ENCODE assay signal across 9 mouse cellular contexts in the genomic region with DNA sequence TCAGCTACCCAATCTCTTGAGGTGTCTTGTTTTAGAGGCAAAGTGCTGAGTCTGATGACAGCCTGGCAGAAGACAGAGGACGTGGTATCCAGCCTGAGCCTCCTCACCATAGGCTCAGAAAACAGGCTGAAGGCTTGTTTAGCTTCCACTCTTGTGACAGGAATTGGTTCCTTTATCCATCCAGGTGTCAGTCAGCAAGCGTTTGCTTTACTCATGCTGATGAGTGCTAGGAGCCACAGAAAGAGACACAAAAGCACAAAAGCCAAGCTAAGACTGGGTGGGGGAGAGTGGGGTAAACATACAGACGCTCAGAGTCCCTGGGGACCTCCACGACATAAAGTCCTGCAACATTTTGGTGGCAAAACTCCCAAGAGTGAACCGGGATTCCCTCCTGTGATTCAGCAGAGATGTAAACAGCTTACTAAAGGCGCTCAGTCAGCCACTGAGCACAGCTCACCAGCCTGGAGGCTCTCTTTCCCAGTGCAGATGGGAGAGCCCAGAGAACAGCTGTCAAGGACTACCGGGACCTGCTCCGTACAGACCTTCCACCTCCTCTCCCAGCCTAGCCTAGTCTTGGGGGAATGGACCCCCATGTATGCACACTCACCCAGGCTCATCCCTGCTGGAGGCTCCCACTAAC. TPM values are rescaled to one million over a fixed set of nuclear protein-coding genes. Genes with fewer than 3 reads are reported as not detected.
DNase-seq lines count a peak whose midpoint lies in the region; ATAC-seq and TF ChIP-seq lines count a peak whose summit lies in the region.
"Had no signal": no experiment of that assay in that cellular context is flagged by ENCODE, and none has a peak within 500 bp of the region (broad histone marks: within the 10 kb centered on the region; RNA-seq: fewer than 3 reads in every experiment).

No protein-coding gene starts in this region.

- no peak for TF ChIP-seq CTCF in cerebellum, adult 2 months (IDR thresholded peaks at IDR 0.05; ENCODE audit: borderline replicate concordance, insufficient read depth, low read depth, low read length)
- no peak for TF ChIP-seq CTCF in ES-Bruce4 (IDR thresholded peaks at IDR 0.05; ENCODE audit: low read depth, low read length)

- peaks cover 7% of the 10 kb centered on the region; the same call in 1 of the 2 replicates for H3K4me1 ChIP-seq in cerebellum, adult 2 months (ENCODE audit: control insufficient read depth, insufficient read depth, low read length)
- H3K4me1 ChIP-seq in ES-Bruce4 (ENCODE audit: control insufficient read depth, insufficient read depth, low read length) = peaks cover 9% of the 10 kb centered on the region
- H3K4me1 ChIP-seq in forebrain, embryonic 13.5 days = peaks cover 18% of the 10 kb centered on the region
- peaks cover 41% of the 10 kb centered on the region for H3K4me1 ChIP-seq in liver, embryonic 11.5 days (replicated peaks; ENCODE audit: control insufficient read depth, insufficient read depth, low read length)

- TF ChIP-seq POLR2A in cerebellum, adult 2 months (IDR thresholded peaks at IDR 0.05; ENCODE audit: borderline replicate concordance, insufficient read depth, low read length) = no peak
- no peak for TF ChIP-seq POLR2A in ES-Bruce4 (IDR thresholded peaks at IDR 0.05; ENCODE audit: insufficient read depth, low read length)

- no peak overlapping the region for H3K4me3 ChIP-seq in cerebellum, adult 2 months (replicated peaks; ENCODE audit: insufficient read depth, low read depth, low read length)
- peak overlapping the region; percentile 22 for H3K4me3 ChIP-seq in ES-Bruce4 (ENCODE audit: low read depth, low read length)
- no peak overlapping the region for H3K4me3 ChIP-seq in forebrain, embryonic 13.5 days
- peak overlapping the region; percentile 50 for H3K4me3 ChIP-seq in liver, embryonic 11.5 days (ENCODE audit: low read depth, low read length)

- peak overlapping the region; percentile 53 for H3K4me2 ChIP-seq in forebrain, embryonic 13.5 days
- H3K4me2 ChIP-seq in liver, embryonic 11.5 days = peak overlapping the region; percentile 86

- ATAC-seq in forebrain, embryonic 13.5 days = no peak
- ATAC-seq in liver, embryonic 11.5 days (replicated peaks; ENCODE audit: low FRiP score) = no peak
- ATAC-seq in megakaryocyte, adult 5-6 weeks (ENCODE audit: poor library complexity, severe bottlenecking) = no peak

- peak overlapping the region; percentile 56 for H3K9ac ChIP-seq in ES-Bruce4 (ENCODE audit: low read depth, poor library complexity, severe bottlenecking)
- peak overlapping the region; percentile 47 for H3K9ac ChIP-seq in forebrain, embryonic 13.5 days
- H3K9ac ChIP-seq in liver, embryonic 11.5 days (ENCODE audit: low read depth, low read length) = peak overlapping the region; percentile 87

- peak overlapping the region; percentile 8; the same call in 1 of the 2 replicates for H3K27ac ChIP-seq in cerebellum, adult 2 months (ENCODE audit: insufficient read depth, low read length)
- peak overlapping the region; percentile 95 for H3K27ac ChIP-seq in ES-Bruce4 (ENCODE audit: insufficient read depth, low read length)
- H3K27ac ChIP-seq in forebrain, embryonic 13.5 days = 0 out of 2 replicates have a peak overlapping the region, but pooled peaks have one; percentile 5
- H3K27ac ChIP-seq in liver, embryonic 11.5 days (ENCODE audit: low read depth, low read length) = peak overlapping the region; percentile 99

- DNase-seq in cerebellum, adult 2 months = peak in 1 of 2 experiments; percentile 17
- no peak for DNase-seq in cerebellum, adult 18-20 months
- peak; percentile 35 for DNase-seq in liver, embryonic 11.5 days (ENCODE audit: low spot score)
- DNase-seq in cerebellum, adult 11-12 months = no peak
- no peak for DNase-seq in gastrocnemius, postnatal 10 days

- H3K9me3 ChIP-seq in ES-Bruce4 (replicated peaks; ENCODE audit: control insufficient read depth, insufficient read depth, low read length, poor library complexity, severe bottlenecking) = 0 out of 2 replicates have a peak, but pooled peaks cover 4% of the 10 kb centered on the region
- H3K9me3 ChIP-seq in forebrain, embryonic 13.5 days (replicated peaks) = 0 out of 2 replicates have a peak, but pooled peaks cover 5% of the 10 kb centered on the region
- H3K9me3 ChIP-seq in liver, embryonic 11.5 days (ENCODE audit: control insufficient read depth, low read length) = no peaks in the 10 kb centered on the region

- WGBS in cerebellum, adult 2 months = 39% methylated on average over 8 of the region's 8 CpGs
- 10% methylated on average over 8 of the region's 8 CpGs for WGBS in forebrain, embryonic 13.5 days
- WGBS in liver, embryonic 11.5 days = 26% methylated on average over 8 of the region's 8 CpGs

- TF ChIP-seq EP300 in ES-Bruce4 (IDR thresholded peaks at IDR 0.05; ENCODE audit: insufficient read depth, low read depth, low read length) = 0 out of 2 replicates have a peak, but pooled peaks have one; percentile 18

- no peaks in the 10 kb centered on the region for H3K27me3 ChIP-seq in cerebellum, adult 2 months (ENCODE audit: control insufficient read depth, insufficient read depth, low read length)
- H3K27me3 ChIP-seq in ES-Bruce4 (ENCODE audit: control insufficient read depth, insufficient read depth, low read length, poor library complexity, severe bottlenecking) = no peaks in the 10 kb centered on the region
- no peaks in the 10 kb centered on the region for H3K27me3 ChIP-seq in forebrain, embryonic 13.5 days
- peaks cover 22% of the 10 kb centered on the region for H3K27me3 ChIP-seq in liver, embryonic 11.5 days (replicated peaks; ENCODE audit: control insufficient read depth, insufficient read depth, low read length)

- no peaks in the 10 kb centered on the region for H3K36me3 ChIP-seq in ES-Bruce4 (ENCODE audit: control insufficient read depth, insufficient read depth, low read length, poor library complexity, severe bottlenecking)
- H3K36me3 ChIP-seq in forebrain, embryonic 13.5 days (ENCODE audit: poor library complexity, severe bottlenecking) = no peaks in the 10 kb centered on the region
- no peaks in the 10 kb centered on the region for H3K36me3 ChIP-seq in liver, embryonic 11.5 days (ENCODE audit: control insufficient read depth, insufficient read depth, low read length)

RNA-seq across cellular contexts. Expression of a gene that starts 10.3 kb away (rescaled TPM):
- polyA plus RNA-seq in cerebellum, adult 2 months (2012; rRNA removed) = 0.72 and 0.90 TPM in 2 replicates
- polyA plus RNA-seq in ES-Bruce4 (2011; ENCODE audit: insufficient read depth, insufficient read length, low read depth, missing spikeins) = 0.48 and 0.53 TPM in 2 replicates
- 2.6 and 6.5 TPM in 2 replicates for polyA plus RNA-seq in forebrain, embryonic 13.5 days (2015; fragmentation: Nextera tagmentation; extraction: Ambion mirVana)
- polyA plus RNA-seq in liver, embryonic 11.5 days (2014; fragmentation: Nextera tagmentation; extraction: Ambion mirVana) = 191 and 229 TPM in 2 replicates
- 3.3 and 8.2 TPM in 2 replicates for total RNA-seq in megakaryocyte, adult 5-6 weeks (2015)
- 3.3 and 7.2 TPM in 2 replicates for total RNA-seq in megakaryocyte, adult 5-6 weeks (2017)
- 10 to 100 TPM in 1 of 2 experiments, 1 to 10 TPM in 1; 2.1 to 10.7 TPM for total RNA-seq in gastrocnemius, postnatal 10 days (2021)
- polyA plus RNA-seq: C2C12 had no signal

RNA-seq across cellular contexts. Expression of a gene that starts 16.9 kb away (rescaled TPM):
- polyA plus RNA-seq in cerebellum, adult 2 months (2012; rRNA removed) = 446 and 460 TPM in 2 replicates
- polyA plus RNA-seq in ES-Bruce4 (2011; ENCODE audit: insufficient read depth, insufficient read length, low read depth, missing spikeins) = 7.0 and 9.5 TPM in 2 replicates
- 93.9 and 94.8 TPM in 2 replicates for polyA plus RNA-seq in forebrain, embryonic 13.5 days (2015; fragmentation: Nextera tagmentation; extraction: Ambion mirVana)
- 1.8 and 2.6 TPM in 2 replicates for polyA plus RNA-seq in liver, embryonic 11.5 days (2014; fragmentation: Nextera tagmentation; extraction: Ambion mirVana)
- not detected in 2 replicates for total RNA-seq in megakaryocyte, adult 5-6 weeks (2015)
- total RNA-seq in megakaryocyte, adult 5-6 weeks (2017) = not detected in 2 replicates
- 1 to 10 TPM in 1 of 2 experiments, under 1 TPM in 1; 0.87 to 1.9 TPM for total RNA-seq in gastrocnemius, postnatal 10 days (2021)

RNA-seq across cellular contexts. Expression of a gene that starts 31.4 kb away (rescaled TPM):
- polyA plus RNA-seq in cerebellum, adult 2 months (2012; rRNA removed) = 124 and 126 TPM in 2 replicates
- 284 and 342 TPM in 2 replicates for polyA plus RNA-seq in ES-Bruce4 (2011; ENCODE audit: insufficient read depth, insufficient read length, low read depth, missing spikeins)
- 157 and 159 TPM in 2 replicates for polyA plus RNA-seq in forebrain, embryonic 13.5 days (2015; fragmentation: Nextera tagmentation; extraction: Ambion mirVana)
- 282 and 283 TPM in 2 replicates for polyA plus RNA-seq in liver, embryonic 11.5 days (2014; fragmentation: Nextera tagmentation; extraction: Ambion mirVana)
- 41.5 and 47.5 TPM in 2 replicates for total RNA-seq in megakaryocyte, adult 5-6 weeks (2015)
- 20.5 and 22.8 TPM in 2 replicates for total RNA-seq in megakaryocyte, adult 5-6 weeks (2017)
- 10 to 100 TPM; 51.7 to 53.5 TPM for total RNA-seq in gastrocnemius, postnatal 10 days (2021)

RNA-seq across cellular contexts. Expression of a gene that starts 53.8 kb away (rescaled TPM):
- 58.4 TPM in 2 replicates for polyA plus RNA-seq in cerebellum, adult 2 months (2012; rRNA removed)
- 68.4 and 88.3 TPM in 2 replicates for polyA plus RNA-seq in ES-Bruce4 (2011; ENCODE audit: insufficient read depth, insufficient read length, low read depth, missing spikeins)
- 49.5 and 53.9 TPM in 2 replicates for polyA plus RNA-seq in forebrain, embryonic 13.5 days (2015; fragmentation: Nextera tagmentation; extraction: Ambion mirVana)
- 68.1 and 69.5 TPM in 2 replicates for polyA plus RNA-seq in liver, embryonic 11.5 days (2014; fragmentation: Nextera tagmentation; extraction: Ambion mirVana)
- 509 and 566 TPM in 2 replicates for total RNA-seq in megakaryocyte, adult 5-6 weeks (2015)
- total RNA-seq in megakaryocyte, adult 5-6 weeks (2017) = 201 and 225 TPM in 2 replicates
- 10 to 100 TPM; 81.6 to 93.6 TPM for total RNA-seq in gastrocnemius, postnatal 10 days (2021)

RNA-seq across cellular contexts. Expression of a gene that starts 56.8 kb away (rescaled TPM):
- polyA plus RNA-seq in cerebellum, adult 2 months (2012; rRNA removed) = 94.6 and 95.8 TPM in 2 replicates
- polyA plus RNA-seq in ES-Bruce4 (2011; ENCODE audit: insufficient read depth, insufficient read length, low read depth, missing spikeins) = 81.7 and 82.0 TPM in 2 replicates
- 96.1 and 98.8 TPM in 2 replicates for polyA plus RNA-seq in forebrain, embryonic 13.5 days (2015; fragmentation: Nextera tagmentation; extraction: Ambion mirVana)
- polyA plus RNA-seq in liver, embryonic 11.5 days (2014; fragmentation: Nextera tagmentation; extraction: Ambion mirVana) = 104 and 108 TPM in 2 replicates
- total RNA-seq in megakaryocyte, adult 5-6 weeks (2015) = 19.6 and 22.4 TPM in 2 replicates
- 82.8 and 90.2 TPM in 2 replicates for total RNA-seq in megakaryocyte, adult 5-6 weeks (2017)
- 10 to 100 TPM; 56.0 to 64.8 TPM for total RNA-seq in gastrocnemius, postnatal 10 days (2021)

Comparison
In these comparisons a context has a peak if more than half of its experiments do, and no peak if none do; other contexts are left out.
1. H3K27ac ChIP-seq: peak in every context shown above with its lines; median percentile 99 in liver, embryonic 11.5 days; 95 in ES-Bruce4; 8 in cerebellum, adult 2 months; 5 in forebrain, embryonic 13.5 days.
2. H3K4me3 ChIP-seq: peak in ES-Bruce4 (single experiment) and liver, embryonic 11.5 days (single experiment); none in cerebellum, adult 2 months (single experiment) and forebrain, embryonic 13.5 days (single experiment).
3. RNA of a gene that starts 10.3 kb away (polyA plus RNA-seq): 191 to 229 TPM in liver, embryonic 11.5 days; 2.6 to 6.5 TPM in forebrain, embryonic 13.5 days, 0.72 to 0.90 TPM in cerebellum, adult 2 months and 0.48 to 0.53 TPM in ES-Bruce4; every median in the first group is over 10 times any median in the second.
4. Peak in every context shown above with its lines, with median percentiles within 50 percentile points of each other: H3K9ac ChIP-seq.